Mouse (Mus musculus) embryo, embryonic 10 days (tissue): ENCODE results near the gene Lenep.

Source experiments
- DNase-seq: peaks from one replicate; pipeline ENCODE4 v3.0.0-alpha.2; 2015; ENCODE audit warnings: low spot score

Lenep gene

GRCm38 (mm10) chr3:89377831-89378230 is 24.8 kb downstream of the Lenep start:
- no peak for DNase-seq

GRCm38 (mm10) chr3:89373581-89374231 is 28.9 kb downstream of the Lenep start:
- DNase-seq, result no peak

- no peak for DNase-seq
These were observed 35.3 kb downstream of the Lenep start for GRCm38 (mm10) chr3:89367338-89367737.

- no peak for DNase-seq
These were observed 36.8 kb downstream of the Lenep start for GRCm38 (mm10) chr3:89365486-89366414.

GRCm38 (mm10) chr3:89365153-89365485 is 37.5 kb downstream of the Lenep start, which contains the start of gene Dcst1:
Dcst1 (minus strand) TSS chr3:89365253.
- no peak for DNase-seq

- no peak for DNase-seq
These were observed 38.0 kb downstream of the Lenep start for GRCm38 (mm10) chr3:89364631-89365030.

GRCm38 (mm10) chr3:89361675-89362074 is 40.9 kb downstream of the Lenep start, which contains the start of gene Dcst2:
Dcst2 (plus strand) TSS chr3:89361975.
- DNase-seq, result no peak

GRCm38 (mm10) chr3:89360237-89360636 is 42.4 kb downstream of the Lenep start:
- no peak for DNase-seq

- no peak for DNase-seq
These were observed 43.0 kb downstream of the Lenep start for GRCm38 (mm10) chr3:89359630-89360029.

GRCm38 (mm10) chr3:89356029-89356428 is 46.6 kb downstream of the Lenep start:
- no peak for DNase-seq

GRCm38 (mm10) chr3:89355512-89355902 is 47.1 kb downstream of the Lenep start:
- DNase-seq, result no peak

GRCm38 (mm10) chr3:89354816-89355511 is 47.6 kb downstream of the Lenep start:
- DNase-seq, result peak; percentile 79

GRCm38 (mm10) chr3:89351271-89351670 is 51.3 kb downstream of the Lenep start:
- DNase-seq, result peak; percentile 46
